Mouse (Mus musculus): ENCODE results near the gene Msantd2.

- no peak for TF ChIP-seq CTCF (IDR thresholded peaks at IDR 0.05; ENCODE audit: control insufficient read depth, insufficient read depth, insufficient replicate concordance, low read depth, low read length)
- TF ChIP-seq POLR2A (IDR thresholded peaks at IDR 0.05; ENCODE audit: control insufficient read depth, low read depth, low read length) = no peak
Measured at GRCm38 (mm10) chr9:37459665-37460042, 29.5 kb upstream of the Msantd2 start.

All from testis, adult 2 months (tissue).